Mouse (Mus musculus) midbrain, embryonic 11.5 days (tissue): ENCODE measurements around the gene Bahcc1. TPM values are rescaled to one million over a fixed set of nuclear protein-coding genes. Genes with fewer than 3 reads are reported as not detected.

ENCODE experiments used
- ATAC-seq: fragments of 200-750 bp; cut with Nextera tagmentation; 2 replicates; pipeline ENCODE4 v1.8.0; 2017; ENCODE audit warnings: moderate TSS enrichment, moderate library complexity; ENCODE audit not compliant: low FRiP score
- DNase-seq: peaks from one replicate; pipeline ENCODE4 v3.0.0; 2015; ENCODE audit warnings: low spot score; ENCODE audit errors: missing footprints
- H3K27ac ChIP-seq: fragments of 300-500 bp; sonication (generic); 2 replicates; pipeline ENCODE4 v1.5.1; 2014; ENCODE audit warnings: low read depth, low read length
- H3K27me3 ChIP-seq: fragments of 300-500 bp; sonication (generic); 2 replicates; pipeline ENCODE4 v1.6.1; 2014; ENCODE audit warnings: mild to moderate bottlenecking, low read length, moderate library complexity, mixed read lengths; ENCODE audit not compliant: control insufficient read depth, insufficient read depth
- H3K36me3 ChIP-seq: fragments of 300-500 bp; sonication (generic); 2 replicates; pipeline ENCODE4 v1.6.1; 2014; ENCODE audit warnings: mild to moderate bottlenecking, low read length, moderate library complexity, mixed read lengths; ENCODE audit not compliant: control insufficient read depth, insufficient read depth
- H3K4me1 ChIP-seq: fragments of 300-500 bp; sonication (generic); 2 replicates; pipeline ENCODE4 v1.6.1; 2014; ENCODE audit warnings: low read length; ENCODE audit not compliant: control insufficient read depth, insufficient read depth
- H3K4me2 ChIP-seq: fragments of 300-500 bp; sonication (generic); 2 replicates; pipeline ENCODE4 v1.6.1; 2014; ENCODE audit warnings: mild to moderate bottlenecking, moderate library complexity
- H3K4me3 ChIP-seq: fragments of 300-500 bp; sonication (generic); 2 replicates; pipeline ENCODE4 v1.5.1; 2014; ENCODE audit warnings: low read depth, low read length
- H3K9ac ChIP-seq: fragments of 300-500 bp; sonication (generic); 2 replicates; pipeline ENCODE4 v1.6.1; 2014; ENCODE audit warnings: low read length
- H3K9me3 ChIP-seq: fragments of 300-500 bp; sonication (generic); 2 replicates; pipeline ENCODE4 v1.6.1; 2016; ENCODE audit warnings: low read length; ENCODE audit not compliant: control insufficient read depth
- WGBS: fragments of 180-500 bp; shearing (Covaris S2); extraction: QIAGEN DNeasy Blood & Tissue Kit; methylation state at CpG from one replicate; pipeline ENCODE4 v1.1.7; 2014; 5-methylcytosine and 5-hydroxymethylcytosine counted together
- polyA plus RNA-seq: library from polyadenylated mRNA; unstranded; fragments of >200 nt; fragmentation: Nextera tagmentation; extraction: Ambion mirVana; gene quantifications from 2 replicates; pipeline ENCODE4 v1.2.1, GENCODE M21; 2014

The Bahcc1 gene
- polyA plus RNA-seq, 1 experiment from 2014 or later = 20.6 TPM

- ATAC-seq (no peak), DNase-seq (no peak)
- Histone ChIP-seq H3K27ac (no peak overlapping the region), H3K4me3 (no peak overlapping the region), H3K4me1 (peaks cover 15% of the 10 kb centered on the region), H3K9ac (no peak overlapping the region), H3K9me3 (no peaks in the 10 kb centered on the region), H3K4me2 (no peak overlapping the region), H3K27me3 (no peaks in the 10 kb centered on the region), H3K36me3 (peaks cover 39% of the 10 kb centered on the region)
- WGBS = 95% methylated on average over 14 of the region's 14 CpGs
Measured at GRCm38 (mm10) chr11:120290266-120290665, 57.5 kb downstream of the Bahcc1 start.

DNA sequence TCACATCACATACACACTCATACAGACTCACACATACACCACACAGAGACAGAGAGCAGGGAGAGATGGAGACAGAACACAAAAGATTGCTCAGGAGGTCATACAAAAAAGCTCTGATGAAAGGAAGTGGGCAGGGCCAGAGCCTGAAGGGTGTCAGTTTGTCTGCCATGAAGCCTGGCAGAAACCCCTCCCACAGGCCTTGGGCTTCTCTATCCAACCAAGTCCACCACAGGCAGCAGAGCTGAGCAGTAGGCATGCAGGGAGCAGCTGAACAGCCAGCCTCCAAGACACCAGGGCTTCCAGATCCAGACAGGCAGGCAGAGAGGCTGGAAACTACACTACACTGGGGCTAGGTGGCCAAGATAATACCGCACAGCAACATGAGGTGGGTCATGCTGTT, 61.0 kb downstream of the Bahcc1 start:
- DNase-seq = no peak
- no peak overlapping the region; the same call in 1 of the 2 replicates for H3K9ac ChIP-seq
- no peaks in the 10 kb centered on the region for H3K9me3 ChIP-seq
- no peak overlapping the region for H3K4me3 ChIP-seq
- H3K4me2 ChIP-seq = no peak overlapping the region
- ATAC-seq = no peak
- H3K36me3 ChIP-seq = peaks cover 11% of the 10 kb centered on the region
- H3K27ac ChIP-seq = 0 out of 2 replicates have a peak overlapping the region, but pooled peaks have one; percentile 17
- H3K4me1 ChIP-seq = peaks cover 34% of the 10 kb centered on the region
- 93% methylated on average over 1 of the region's 1 CpGs for WGBS
- no peaks in the 10 kb centered on the region for H3K27me3 ChIP-seq

GRCm38 (mm10) chr11:120296305-120297144, 63.8 kb downstream of the Bahcc1 start:
- H3K36me3 ChIP-seq = no peaks in the 10 kb centered on the region
- H3K9ac ChIP-seq = 0 out of 2 replicates have a peak overlapping the region, but pooled peaks have one; percentile 27
- peaks cover 34% of the 10 kb centered on the region for H3K4me1 ChIP-seq
- peak; percentile 92 for DNase-seq
- peak overlapping the region; percentile 26; the same call in 1 of the 2 replicates for H3K27ac ChIP-seq
- peak; percentile 72 for ATAC-seq
- WGBS = 48% methylated on average over 13 of the region's 13 CpGs
- no peaks in the 10 kb centered on the region for H3K9me3 ChIP-seq
- no peaks in the 10 kb centered on the region for H3K27me3 ChIP-seq
- no peak overlapping the region for H3K4me2 ChIP-seq
- no peak overlapping the region for H3K4me3 ChIP-seq

GRCm38 (mm10) chr11:120297767-120298166, 65.0 kb downstream of the Bahcc1 start:
- Histone ChIP-seq H3K9me3 (no peaks in the 10 kb centered on the region), H3K27me3 (no peaks in the 10 kb centered on the region), H3K4me2 (no peak overlapping the region), H3K4me3 (no peak overlapping the region), H3K27ac (no peak overlapping the region), H3K9ac (no peak overlapping the region), H3K4me1 (peaks cover 34% of the 10 kb centered on the region), H3K36me3 (no peaks in the 10 kb centered on the region)
- 75% methylated on average over 7 of the region's 7 CpGs for WGBS
- ATAC-seq = no peak
- no peak for DNase-seq

- peaks cover 29% of the 10 kb centered on the region for H3K4me1 ChIP-seq
- H3K36me3 ChIP-seq = no peaks in the 10 kb centered on the region
- 82% methylated on average over 4 of the region's 4 CpGs for WGBS
- H3K9me3 ChIP-seq = no peaks in the 10 kb centered on the region
- no peaks in the 10 kb centered on the region for H3K27me3 ChIP-seq
- ATAC-seq (no peak), DNase-seq (no peak)
- H3K4me2 ChIP-seq = no peak overlapping the region
- no peak overlapping the region for H3K9ac ChIP-seq
- H3K27ac ChIP-seq = no peak overlapping the region
- H3K4me3 ChIP-seq = no peak overlapping the region
Measured at GRCm38 (mm10) chr11:120298441-120299141, 65.8 kb downstream of the Bahcc1 start.

DNA sequence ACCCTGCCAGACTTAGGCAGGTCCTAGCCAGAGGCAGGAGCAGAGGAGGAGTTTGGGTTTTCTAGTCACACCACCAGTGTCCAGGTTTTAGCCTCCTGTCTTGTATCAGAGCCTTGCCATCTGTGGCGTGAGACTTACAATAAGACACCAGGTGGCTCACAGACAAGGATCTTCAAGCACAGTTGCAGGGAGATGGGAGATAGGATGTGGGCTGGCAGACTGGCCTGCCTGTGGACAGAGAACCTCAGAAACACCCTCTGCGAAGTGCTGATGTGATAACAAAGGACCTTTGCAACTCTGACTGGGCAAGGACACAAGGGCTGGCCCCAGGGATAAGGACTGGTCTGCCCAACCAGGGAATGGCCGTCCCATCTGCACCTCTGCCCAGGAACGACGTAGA, 66.7 kb downstream of the Bahcc1 start:
- WGBS = 79% methylated on average over 5 of the region's 5 CpGs
- Histone ChIP-seq H3K36me3 (no peaks in the 10 kb centered on the region), H3K4me3 (no peak overlapping the region), H3K27ac (no peak overlapping the region), H3K9me3 (no peaks in the 10 kb centered on the region), H3K4me1 (peaks cover 29% of the 10 kb centered on the region), H3K9ac (no peak overlapping the region), H3K4me2 (no peak overlapping the region), H3K27me3 (no peaks in the 10 kb centered on the region)
- ATAC-seq (no peak), DNase-seq (no peak)

DNA sequence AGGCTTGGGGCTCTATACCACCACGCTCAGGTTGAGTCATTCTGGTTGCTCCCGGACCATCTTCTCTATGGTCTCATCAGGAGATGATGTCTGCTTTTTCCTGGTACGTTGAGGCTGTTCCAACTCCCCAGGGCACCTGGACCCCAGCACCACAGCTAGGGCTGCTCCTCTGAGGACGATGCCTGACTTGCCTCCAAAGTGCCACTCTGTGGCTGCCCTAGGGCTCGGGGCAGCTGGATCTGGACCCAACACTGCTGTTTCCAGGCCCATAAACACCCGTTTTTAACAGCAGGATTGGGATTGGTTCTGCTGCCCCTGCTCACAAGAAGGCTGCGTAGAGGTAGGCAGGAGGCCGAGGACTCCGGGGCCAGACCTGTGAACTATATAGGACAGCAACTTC, 70.4 kb downstream of the Bahcc1 start:
- 84% methylated on average over 9 of the region's 9 CpGs for WGBS
- no peak for ATAC-seq
- Histone ChIP-seq H3K4me1 (peaks cover 35% of the 10 kb centered on the region), H3K4me2 (no peak overlapping the region), H3K9ac (peak overlapping the region; percentile 36; the same call in 1 of the 2 replicates), H3K9me3 (no peaks in the 10 kb centered on the region), H3K4me3 (no peak overlapping the region), H3K36me3 (no peaks in the 10 kb centered on the region), H3K27ac (0 out of 2 replicates have a peak overlapping the region, but pooled peaks have one; percentile 14), H3K27me3 (peaks cover 10% of the 10 kb centered on the region; the same call in 1 of the 2 replicates)
- DNase-seq = no peak

DNA sequence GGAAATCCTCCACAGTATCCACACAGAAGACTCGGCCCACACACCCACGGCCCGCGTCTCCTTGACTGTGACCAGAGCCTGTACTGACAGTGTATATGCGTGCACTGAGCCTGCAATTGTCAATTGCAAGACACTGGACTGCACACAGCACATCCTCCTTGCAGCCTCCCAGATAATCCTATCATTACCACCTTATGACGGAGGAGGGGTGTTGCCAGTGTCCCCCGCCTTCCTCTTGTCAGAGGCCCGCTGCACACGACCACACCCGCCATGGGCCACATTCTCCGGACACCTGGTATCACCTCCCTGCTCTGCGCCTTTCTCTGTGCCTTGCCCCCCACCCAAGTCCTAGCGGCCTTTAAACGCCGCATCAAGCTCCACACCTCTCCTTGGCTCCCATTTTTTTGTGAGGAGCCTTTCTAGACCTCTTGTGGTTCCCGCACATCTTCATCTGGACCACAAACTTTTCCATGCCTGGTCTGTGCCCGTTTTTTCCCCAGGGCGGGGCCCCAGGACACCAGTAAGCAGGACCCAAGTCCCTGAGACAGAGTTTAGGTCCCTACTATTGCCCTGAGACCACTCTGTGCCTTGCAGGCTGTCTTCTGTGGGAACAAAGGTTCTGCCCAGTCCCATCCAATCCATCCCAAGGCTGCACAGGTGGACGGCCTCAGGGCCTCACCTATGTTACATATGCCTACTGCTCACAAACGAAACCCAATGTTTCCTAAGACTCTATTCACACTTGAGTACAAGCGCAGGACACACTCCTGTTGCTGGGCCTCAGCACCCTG, 71.0 kb downstream of the Bahcc1 start:
- Histone ChIP-seq H3K9ac (peak overlapping the region; percentile 36; the same call in 1 of the 2 replicates), H3K9me3 (no peaks in the 10 kb centered on the region), H3K36me3 (no peaks in the 10 kb centered on the region), H3K4me3 (no peak overlapping the region), H3K27me3 (peaks cover 10% of the 10 kb centered on the region; the same call in 1 of the 2 replicates), H3K4me2 (no peak overlapping the region), H3K27ac (peak overlapping the region; percentile 2; the same call in 1 of the 2 replicates), H3K4me1 (peaks cover 40% of the 10 kb centered on the region)
- no peak for DNase-seq
- ATAC-seq = no peak
- 89% methylated on average over 20 of the region's 21 CpGs for WGBS
